ENCODE assay signal across 8 mouse cellular contexts in genomic region chr12:53253461-53254159, GRCm38 (mm10). TPM values are rescaled to one million over a fixed set of nuclear protein-coding genes. Genes with fewer than 3 reads are reported as not detected.
DNase-seq lines count a peak whose midpoint lies in the region; ATAC-seq lines count a peak whose summit lies in the region.

No protein-coding gene starts in this region.

- peaks cover 17% of the 10 kb centered on the region for H3K4me1 ChIP-seq in embryonic facial prominence, embryonic 15.5 days
- peaks cover 10% of the 10 kb centered on the region for H3K4me1 ChIP-seq in hindbrain, embryonic 16.5 days (ENCODE audit: control insufficient read depth, insufficient read depth, low read depth, low read length)
- H3K4me1 ChIP-seq in limb, embryonic 15.5 days, result peaks cover 12% of the 10 kb centered on the region

- H3K4me2 ChIP-seq in embryonic facial prominence, embryonic 15.5 days (replicated peaks), result peak overlapping the region; percentile 88
- peak overlapping the region; percentile 60 for H3K4me2 ChIP-seq in hindbrain, embryonic 16.5 days (ENCODE audit: low read length)
- peak overlapping the region; percentile 72 for H3K4me2 ChIP-seq in limb, embryonic 15.5 days

- no peaks in the 10 kb centered on the region for H3K9me3 ChIP-seq in embryonic facial prominence, embryonic 15.5 days (replicated peaks)
- no peaks in the 10 kb centered on the region for H3K9me3 ChIP-seq in hindbrain, embryonic 16.5 days (ENCODE audit: control insufficient read depth, low read length)
- H3K9me3 ChIP-seq in limb, embryonic 15.5 days, result no peaks in the 10 kb centered on the region

- H3K27ac ChIP-seq in embryonic facial prominence, embryonic 15.5 days (replicated peaks), result 0 out of 2 replicates have a peak overlapping the region, but pooled peaks have one; percentile 51
- peak overlapping the region; percentile 96 for H3K27ac ChIP-seq in hindbrain, embryonic 16.5 days (ENCODE audit: low read depth, low read length)
- peak overlapping the region; percentile 96 for H3K27ac ChIP-seq in limb, embryonic 15.5 days

- 2% methylated on average over 22 of the region's 32 CpGs for WGBS in embryonic facial prominence, embryonic 15.5 days
- under 1% methylated on average over 27 of the region's 32 CpGs for WGBS in hindbrain, embryonic 16.5 days
- under 1% methylated on average over 12 of the region's 32 CpGs for WGBS in limb, embryonic 15.5 days

- peak overlapping the region; percentile 77 for H3K9ac ChIP-seq in embryonic facial prominence, embryonic 15.5 days
- peak overlapping the region; percentile 94 for H3K9ac ChIP-seq in hindbrain, embryonic 16.5 days (ENCODE audit: low read depth, low read length)
- H3K9ac ChIP-seq in limb, embryonic 15.5 days, result peak overlapping the region; percentile 0; the same call in 1 of the 2 replicates

- peak overlapping the region; percentile 72 for H3K4me3 ChIP-seq in embryonic facial prominence, embryonic 15.5 days (replicated peaks)
- peak overlapping the region; percentile 72 for H3K4me3 ChIP-seq in hindbrain, embryonic 16.5 days (ENCODE audit: low read length)
- H3K4me3 ChIP-seq in limb, embryonic 15.5 days, result peak overlapping the region; percentile 71

- ATAC-seq in embryonic facial prominence, embryonic 15.5 days (ENCODE audit: insufficient number of reproducible peaks, low FRiP score, low TSS enrichment, low read depth), result peak; percentile 66
- peak; percentile 60 for ATAC-seq in hindbrain, embryonic 16.5 days
- peak; percentile 8; the same call in 1 of the 2 replicates for ATAC-seq in limb, embryonic 15.5 days (ENCODE audit: insufficient number of reproducible peaks, low FRiP score, low TSS enrichment, low read depth)
- ATAC-seq in erythroblast, adult 5-6 weeks (replicated peaks; ENCODE audit: low FRiP score, poor library complexity, severe bottlenecking), result no peak

- H3K36me3 ChIP-seq in embryonic facial prominence, embryonic 15.5 days, result no peaks in the 10 kb centered on the region
- no peaks in the 10 kb centered on the region for H3K36me3 ChIP-seq in hindbrain, embryonic 16.5 days (ENCODE audit: control insufficient read depth, insufficient read depth, low read length)
- no peaks in the 10 kb centered on the region for H3K36me3 ChIP-seq in limb, embryonic 15.5 days

- H3K27me3 ChIP-seq in embryonic facial prominence, embryonic 15.5 days, result peaks cover 42% of the 10 kb centered on the region
- H3K27me3 ChIP-seq in hindbrain, embryonic 16.5 days (replicated peaks; ENCODE audit: control insufficient read depth, insufficient read depth, low read length), result no peaks in the 10 kb centered on the region
- peaks cover 24% of the 10 kb centered on the region for H3K27me3 ChIP-seq in limb, embryonic 15.5 days

- DNase-seq in cerebellum, adult 11-12 months, result peak; percentile 20
- DNase-seq in cerebellum, adult 9-10 months, result no peak
- peak; percentile 64 for DNase-seq in R1 (ENCODE audit: low read depth, low spot score)
- DNase-seq in retina, postnatal 1 day, result peak; percentile 87

RNA-seq across cellular contexts. Expression of gene Npas3, which starts 5.1 kb away (rescaled TPM):
- polyA plus RNA-seq in embryonic facial prominence, embryonic 15.5 days (2015; fragmentation: Nextera tagmentation; extraction: Ambion mirVana), result 3.5 and 4.1 TPM in 2 replicates
- 21.4 and 21.6 TPM in 2 replicates for polyA plus RNA-seq in hindbrain, embryonic 16.5 days (2015; fragmentation: Nextera tagmentation; extraction: Ambion mirVana)
- polyA plus RNA-seq in limb, embryonic 15.5 days (2015; fragmentation: Nextera tagmentation; extraction: Ambion mirVana), result 4.2 and 5.0 TPM in 2 replicates
- not detected in 2 replicates for total RNA-seq in erythroblast, adult 5-6 weeks (2015; ENCODE audit: low replicate concordance)
- not detected in 2 replicates for total RNA-seq in erythroblast, adult 5-6 weeks (2017; ENCODE audit: low replicate concordance)

Comparison
In these comparisons a context has a peak if more than half of its experiments do, and no peak if none do; other contexts are left out.
1. H3K9ac ChIP-seq: peak in every context shown above with its lines; median percentile 94 in hindbrain, embryonic 16.5 days; 77 in embryonic facial prominence, embryonic 15.5 days; 0 in limb, embryonic 15.5 days.